Mouse (Mus musculus) CH12.LX (cell line): Measurements from ENCODE around the gene P2rx1.

Experiments
- HCFC1 ChIP-seq: IDR thresholded peaks from 2 replicates; pipeline ENCODE4 v1.6.1; 2012; ENCODE audit warnings: low read depth, mild to moderate bottlenecking, inconsistent platforms, low read length, improper control_type of control experiment
- POLR2A ChIP-seq: IDR thresholded peaks from 2 replicates; pipeline ENCODE4 v1.6.1; 2011; ENCODE audit warnings: low read depth, mild to moderate bottlenecking, improper control_type of control experiment, low read length
- USF1 ChIP-seq: IDR thresholded peaks from 2 replicates; pipeline ENCODE4 v1.6.1; 2014; ENCODE audit warnings: low read depth, mild to moderate bottlenecking, inconsistent platforms, low read length, improper control_type of control experiment

GRCm38 (mm10) chr11:72982516-72982915 is 16.4 kb upstream of the P2rx1 start:
- TF ChIP-seq POLR2A: no peak
- no peak for TF ChIP-seq HCFC1
- TF ChIP-seq USF1: no peak
